Mouse (Mus musculus): Measurements from ENCODE around the gene 4930518I15Rik.

GRCm38 (mm10) chr2:156877726-156878125 lies 20.0 kb upstream of the 4930518I15Rik start:
- no peak for TF ChIP-seq POLR2A (IDR thresholded peaks at IDR 0.05; ENCODE audit: borderline replicate concordance, control insufficient read depth, low read depth, low read length)
- TF ChIP-seq CTCF (IDR thresholded peaks at IDR 0.05; ENCODE audit: control insufficient read depth, insufficient read depth, low read length) = no peak
